Mouse (Mus musculus): ENCODE measurements at regions not wholly inside any gene's neighbourhood (a gene's known extent, or its start where the extent isn't known, plus 50 kb on each side); places are given as distances from the start of the nearest gene placed in this dataset.

GRCm38 (mm10) chr6:88964071-88964470 is 62.0 kb downstream of the Tpra1 start:
- TF ChIP-seq IRF4 (IDR thresholded peaks at IDR 0.05; ENCODE audit: low read depth, low read length) (peak; percentile 8; the same call in 1 of the 2 replicates), POLR2A (IDR thresholded peaks at IDR 0.05; ENCODE audit: low read depth, low read length) (no peak), POLR2AphosphoS2 (IDR thresholded peaks at IDR 0.05; ENCODE audit: low read depth, low read length) (no peak), BHLHE40 (IDR thresholded peaks at IDR 0.05; ENCODE audit: low read depth, low read length) (peak; percentile 52), TCF12 (IDR thresholded peaks at IDR 0.05; ENCODE audit: low read depth, low read length) (peak; percentile 21; the same call in 1 of the 2 replicates), TBP (conservative IDR thresholded peaks at IDR 0.05; ENCODE audit: low read depth, low read length) (0 out of 2 replicates have a peak, but pooled peaks have one; percentile 33)
- dilution Hi-C loops (cut with MboI; ENCODE audit: extremely low pct_ligation_motif_present, extremely low pct_unique_long_range_greater_than_20kb, low sequenced_read_pairs): no loop called here
- peak; percentile 78 for DNase-seq (ENCODE audit: extremely low read depth)
- in situ Hi-C loops (cut with MboI; ENCODE audit: low pct_ligation_motif_present, low pct_unique_long_range_greater_than_20kb, low sequenced_read_pairs): no loop called here
- Histone ChIP-seq H3K9me3 (replicated peaks; ENCODE audit: low read length) (no peaks in the 10 kb centered on the region), H3K4me1 (ENCODE audit: control insufficient read depth in 1 of 2, insufficient read depth in 2 of 2) (peaks cover 36 to 69% of the 10 kb centered on the region in 2 experiments), H3K27ac (ENCODE audit: insufficient read depth, low read depth) (peak overlapping the region; percentile 85; the same call in 1 of the 2 replicates), H3K4me3 (replicated peaks in 1 of 3; ENCODE audit: low read depth in 2 of 3, low read length in 2 of 3, poor library complexity in 1 of 3) (no peak overlapping the region), H3K27me3 (replicated peaks) (no peaks in the 10 kb centered on the region), H3K4me2 (ENCODE audit: insufficient read depth, low read depth, poor library complexity, severe bottlenecking) (peak overlapping the region; percentile 68; the same call in 1 of the 2 replicates), H3K79me2 (replicated peaks; ENCODE audit: control insufficient read depth, extremely low read depth, insufficient read depth, poor library complexity, severe bottlenecking) (no peaks in the 10 kb centered on the region), H3K9ac (ENCODE audit: insufficient read depth, low read depth) (no peak overlapping the region), H3K36me3 (replicated peaks in 1 of 2; ENCODE audit: control insufficient read depth in 1 of 2, insufficient read depth in 1 of 2, low read length in 1 of 2) (no peaks in the 10 kb centered on the region)

GRCm38 (mm10) chr6:88964911-88965310 is 62.9 kb downstream of the Tpra1 start:
- no peaks in the 10 kb centered on the region for H3K36me3 ChIP-seq (replicated peaks in 1 of 2; ENCODE audit: control insufficient read depth in 1 of 2, insufficient read depth in 1 of 2, low read length in 1 of 2)
- no peak for TF ChIP-seq MAFK (IDR thresholded peaks at IDR 0.05; ENCODE audit: insufficient replicate concordance, low read length)
- no peak for TF ChIP-seq ZMIZ1 (IDR thresholded peaks at IDR 0.05; ENCODE audit: low read depth, low read length)
- no peak for TF ChIP-seq TBP (conservative IDR thresholded peaks at IDR 0.05; ENCODE audit: low read depth, low read length)
- TF ChIP-seq MEF2A (IDR thresholded peaks at IDR 0.05; ENCODE audit: borderline replicate concordance, low read depth, low read length): no peak
- no peak for TF ChIP-seq CTCF (conservative IDR thresholded peaks at IDR 0.05 in 1 of 2, IDR thresholded peaks at IDR 0.05 in 1 of 2; ENCODE audit: low read depth in 2 of 2, low read length in 2 of 2)
- TF ChIP-seq ETS1 (conservative IDR thresholded peaks at IDR 0.05; ENCODE audit: low read depth, low read length): no peak
- TF ChIP-seq MAX (IDR thresholded peaks at IDR 0.05; ENCODE audit: low read length): no peak
- TF ChIP-seq JUND (conservative IDR thresholded peaks at IDR 0.05; ENCODE audit: low read depth, low read length): no peak
- no peak for TF ChIP-seq TCF12 (IDR thresholded peaks at IDR 0.05; ENCODE audit: low read depth, low read length)
- no peak for TF ChIP-seq MXI1 (IDR thresholded peaks at IDR 0.05; ENCODE audit: low read depth, low read length)
- no peak for TF ChIP-seq GABPA (IDR thresholded peaks at IDR 0.05; ENCODE audit: insufficient replicate concordance, low read depth, low read length)
- no peak for TF ChIP-seq KAT2A (IDR thresholded peaks at IDR 0.05; ENCODE audit: insufficient replicate concordance, low read length)
- no peak for TF ChIP-seq HCFC1 (IDR thresholded peaks at IDR 0.05; ENCODE audit: low read depth, low read length)
- no peak for TF ChIP-seq CHD2 (IDR thresholded peaks at IDR 0.05; ENCODE audit: low read length)
- no peak for TF ChIP-seq ZNF384 (IDR thresholded peaks at IDR 0.05; ENCODE audit: low read depth, low read length)
- no peak for TF ChIP-seq SIN3A (IDR thresholded peaks at IDR 0.05; ENCODE audit: low read length)
- no peak for TF ChIP-seq NRF1 (IDR thresholded peaks at IDR 0.05; ENCODE audit: low read depth, low read length)
- peaks cover 28 to 60% of the 10 kb centered on the region in 2 experiments for H3K4me1 ChIP-seq (ENCODE audit: control insufficient read depth in 1 of 2, insufficient read depth in 2 of 2)
- no peak overlapping the region for H3K4me2 ChIP-seq (ENCODE audit: insufficient read depth, low read depth, poor library complexity, severe bottlenecking)
- no peak for DNase-seq (ENCODE audit: extremely low read depth)
- H3K4me3 ChIP-seq (replicated peaks in 1 of 3; ENCODE audit: low read depth in 2 of 3, low read length in 2 of 3, poor library complexity in 1 of 3): no peak overlapping the region
- in situ Hi-C loops (cut with MboI; ENCODE audit: low pct_ligation_motif_present, low pct_unique_long_range_greater_than_20kb, low sequenced_read_pairs) (loop anchor here (5.0 kb wide), 1 partner anchor 33 kb away; no protein-coding TSS in a partner anchor), dilution Hi-C loops (cut with MboI; ENCODE audit: extremely low pct_ligation_motif_present, extremely low pct_unique_long_range_greater_than_20kb, low sequenced_read_pairs) (no loop called here)
- no peaks in the 10 kb centered on the region for H3K9me3 ChIP-seq (replicated peaks; ENCODE audit: low read length)
- no peak overlapping the region for H3K27ac ChIP-seq (ENCODE audit: insufficient read depth, low read depth)
- H3K27me3 ChIP-seq (replicated peaks): no peaks in the 10 kb centered on the region
- no peak overlapping the region for H3K9ac ChIP-seq (ENCODE audit: insufficient read depth, low read depth)
- no peaks in the 10 kb centered on the region for H3K79me2 ChIP-seq (replicated peaks; ENCODE audit: control insufficient read depth, extremely low read depth, insufficient read depth, poor library complexity, severe bottlenecking)

All from CH12.LX (cell line).